ENCODE assay signal across 1 mouse cellular context in genomic region chr16:31425508-31425907, GRCm38 (mm10).
TF ChIP-seq lines count a peak whose summit lies in the region.

No protein-coding gene starts in this region.

TF ChIP-seq in MEL, 35 proteins besides CTCF, POLR2A, EP300 and RAD21 (continued from another document):
- TF ChIP-seq ZMIZ1 (IDR thresholded peaks at IDR 0.05; ENCODE audit: low read depth, low read length): no peak
- peak; percentile 49; the same call in 1 of the 2 replicates for TF ChIP-seq BHLHE40 (IDR thresholded peaks at IDR 0.05; ENCODE audit: borderline replicate concordance, low read depth, low read length)
- no peak for TF ChIP-seq POLR2AphosphoS2 (IDR thresholded peaks at IDR 0.05; ENCODE audit: low read length)
- TF ChIP-seq CHD2 (IDR thresholded peaks at IDR 0.05; ENCODE audit: low read length): no peak
- peak; percentile 30; the same call in 1 of the 2 replicates for TF ChIP-seq ZC3H11A (IDR thresholded peaks at IDR 0.05; ENCODE audit: low read depth, low read length)
- TF ChIP-seq ZNF384 (IDR thresholded peaks at IDR 0.05; ENCODE audit: low read depth, low read length): 0 out of 2 replicates have a peak, but pooled peaks have one; percentile 12
- TF ChIP-seq NELFE (IDR thresholded peaks at IDR 0.05; ENCODE audit: low read depth, low read length): no peak
TF ChIP-seq in MEL: peak in this region for 13.
